Mouse (Mus musculus) testis, adult 2 months (tissue): ENCODE results near the gene Tjp3. TPM values are rescaled to one million over a fixed set of nuclear protein-coding genes. Genes with fewer than 3 reads are reported as not detected.

Experiments
- H3K27ac ChIP-seq: fragments of 200-500 bp; 2 replicates; pipeline ENCODE4 v1.5.1; 2012; ENCODE audit warnings: low read depth, low read length; ENCODE audit not compliant: control insufficient read depth, insufficient read depth
- H3K27me3 ChIP-seq: fragments of 200-500 bp; 2 replicates; pipeline ENCODE4 v1.6.1; 2012; ENCODE audit warnings: mild to moderate bottlenecking, low read length, moderate library complexity; ENCODE audit not compliant: control insufficient read depth, insufficient read depth
- H3K36me3 ChIP-seq: fragments of 200-500 bp; 2 replicates; pipeline ENCODE4 v1.6.1; 2012; ENCODE audit warnings: mild to moderate bottlenecking, low read length; ENCODE audit not compliant: control insufficient read depth, insufficient read depth
- H3K4me1 ChIP-seq: fragments of 200-500 bp; 2 replicates; pipeline ENCODE4 v1.6.1; 2012; ENCODE audit warnings: low read length; ENCODE audit not compliant: control insufficient read depth, insufficient read depth
- H3K4me3 ChIP-seq: fragments of 200-500 bp; 2 replicates; pipeline ENCODE4 v1.5.1; 2012; ENCODE audit warnings: low read depth, mild to moderate bottlenecking, low read length, moderate library complexity, mixed read lengths; ENCODE audit not compliant: control insufficient read depth
- CTCF ChIP-seq: fragments of 200-500 bp; IDR thresholded peaks from 2 replicates; pipeline ENCODE4 v1.5.1; 2012; ENCODE audit warnings: low read depth, mild to moderate bottlenecking, inconsistent platforms, low read length, moderate library complexity; ENCODE audit not compliant: control insufficient read depth, insufficient read depth, insufficient replicate concordance
- POLR2A ChIP-seq: fragments of 200-500 bp; IDR thresholded peaks from 2 replicates; pipeline ENCODE4 v1.6.1; 2012; ENCODE audit warnings: low read depth, mild to moderate bottlenecking, inconsistent platforms, low read length, moderate library complexity; ENCODE audit not compliant: control insufficient read depth
- polyA plus RNA-seq: library from polyadenylated mRNA; depleted of rRNA; stranded (reverse); fragments of >200 nt; gene quantifications from 2 replicates; pipeline ENCODE4 v1.2.3, GENCODE M21; 2012

Gene Tjp3
- polyA plus RNA-seq, 1 experiment: 0.56 TPM

GRCm38 (mm10) chr10:81318589-81319329 is 27.4 kb upstream of the Tjp3 start:
- Histone ChIP-seq H3K4me1 (peaks cover 13% of the 10 kb centered on the region), H3K4me3 (peak overlapping the region; percentile 98; the same call in 1 of the 2 replicates), H3K27me3 (no peaks in the 10 kb centered on the region), H3K36me3 (no peaks in the 10 kb centered on the region; the same call in 1 of the 2 replicates), H3K27ac (no peak overlapping the region)
- TF ChIP-seq POLR2A (no peak), CTCF (no peak)

DNA sequence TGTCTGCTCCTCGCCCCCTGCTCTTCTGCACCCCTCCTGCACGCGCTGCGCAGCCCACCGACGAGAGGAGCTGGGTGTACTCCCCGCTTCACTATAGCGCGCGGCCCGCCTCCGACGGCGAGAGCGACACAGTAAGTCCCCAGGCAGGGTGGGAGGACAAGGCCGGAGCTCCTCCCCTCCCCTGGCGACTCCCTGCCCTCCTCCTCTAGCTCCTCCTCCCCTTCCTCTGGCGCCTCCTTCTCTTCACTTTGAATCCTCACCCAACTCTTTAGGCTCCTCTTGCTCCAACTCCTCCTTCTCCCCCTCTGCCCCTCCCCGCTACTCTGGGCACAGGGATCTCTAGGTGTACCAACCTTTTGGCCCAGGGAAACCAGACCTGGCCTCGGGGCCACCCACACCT is 25.9 kb upstream of the Tjp3 start:
- no peak for TF ChIP-seq CTCF
- no peak for TF ChIP-seq POLR2A
- no peak overlapping the region for H3K27ac ChIP-seq

DNA sequence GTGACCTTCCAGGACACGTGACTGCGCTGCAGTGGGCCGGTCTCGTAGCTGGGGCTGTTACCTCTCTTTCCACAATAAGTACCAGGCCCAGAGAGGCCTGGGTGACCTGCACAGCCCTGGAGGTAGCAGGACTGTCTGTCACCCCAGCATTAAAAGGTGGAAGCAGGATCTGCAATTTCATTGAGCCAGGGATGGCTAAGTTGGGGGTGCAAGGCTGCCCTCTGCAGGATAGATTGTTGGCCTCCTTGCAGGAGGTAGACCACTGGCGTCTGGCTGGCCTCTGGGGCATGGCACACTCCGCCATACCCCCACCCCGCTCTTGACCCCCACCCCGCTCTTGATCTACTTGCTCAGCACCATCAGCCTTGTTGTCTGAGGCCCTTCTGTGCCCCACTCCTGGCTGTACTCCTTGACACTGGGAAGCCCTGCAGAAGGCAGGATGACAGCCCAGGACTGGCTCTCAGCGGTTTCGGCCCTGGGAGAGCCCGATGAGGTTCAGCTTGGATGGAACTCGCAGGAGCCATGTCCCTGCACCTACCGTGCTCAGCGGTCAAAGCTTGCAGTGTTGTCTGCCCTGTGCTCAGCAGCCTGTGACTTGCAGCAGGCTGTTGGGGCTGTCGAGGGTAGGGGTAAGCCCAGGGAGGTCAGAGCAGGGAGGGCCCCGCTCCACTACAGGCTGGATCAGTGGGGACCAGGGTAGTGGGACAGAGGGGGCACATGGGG is 25.1 kb upstream of the Tjp3 start:
- Histone ChIP-seq H3K4me3 (no peak overlapping the region), H3K27me3 (no peaks in the 10 kb centered on the region), H3K27ac (no peak overlapping the region), H3K4me1 (peaks cover 13% of the 10 kb centered on the region), H3K36me3 (no peaks in the 10 kb centered on the region)
- TF ChIP-seq POLR2A (no peak), CTCF (peak; percentile 18; the same call in 1 of the 2 replicates)

More for the DNA sequence above, 25.9 kb upstream of the Tjp3 start:
- Histone ChIP-seq H3K36me3 (no peaks in the 10 kb centered on the region), H3K4me1 (peaks cover 13% of the 10 kb centered on the region), H3K4me3 (no peak overlapping the region), H3K27me3 (no peaks in the 10 kb centered on the region)

DNA sequence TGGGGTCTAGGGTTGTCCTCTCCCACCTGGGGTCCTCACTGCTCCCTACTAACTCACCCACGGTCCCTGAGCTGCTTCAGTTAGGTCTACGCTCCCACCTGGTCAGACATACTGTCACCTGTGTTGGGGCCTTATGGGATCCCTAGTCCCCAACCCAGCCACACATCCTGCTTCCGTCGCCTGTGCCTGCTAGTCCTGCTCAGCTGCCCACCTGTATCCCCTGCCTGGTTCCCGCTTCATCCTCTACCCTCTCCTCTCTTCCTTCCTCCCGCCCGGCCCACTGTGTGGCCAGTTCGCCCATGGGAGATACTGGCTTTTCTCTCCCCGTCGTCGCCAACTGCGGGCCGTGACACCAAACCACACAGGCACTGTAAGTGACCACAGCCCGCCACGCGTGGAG is 24.2 kb upstream of the Tjp3 start:
- Histone ChIP-seq H3K36me3 (no peaks in the 10 kb centered on the region), H3K27me3 (no peaks in the 10 kb centered on the region), H3K4me1 (peaks cover 13% of the 10 kb centered on the region), H3K27ac (no peak overlapping the region), H3K4me3 (no peak overlapping the region)
- no peak for TF ChIP-seq CTCF
- no peak for TF ChIP-seq POLR2A

DNA sequence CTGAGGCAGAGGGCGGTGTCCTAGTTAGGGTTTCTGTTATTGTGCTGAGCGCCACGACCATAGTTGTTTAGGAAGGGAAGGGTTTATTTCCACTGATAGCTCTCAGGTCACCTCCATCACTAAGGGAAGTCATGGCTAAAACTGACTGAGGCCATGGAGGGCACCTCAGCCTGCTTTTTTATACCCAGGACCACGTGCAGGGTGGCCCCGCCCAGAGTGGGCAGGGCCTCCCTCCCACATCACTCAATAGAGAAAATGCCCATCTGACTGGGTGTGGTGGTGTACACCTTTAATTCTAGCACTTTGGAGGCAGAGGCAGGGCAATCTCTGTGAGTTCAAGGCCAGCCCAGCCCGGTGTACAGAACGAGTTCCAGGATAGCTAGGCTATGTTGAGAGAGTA is 22.8 kb upstream of the Tjp3 start:
- TF ChIP-seq CTCF (no peak), POLR2A (no peak)
- no peaks in the 10 kb centered on the region for H3K36me3 ChIP-seq
- H3K4me3 ChIP-seq: no peak overlapping the region
- no peak overlapping the region for H3K27ac ChIP-seq
- H3K4me1 ChIP-seq: peaks cover 6% of the 10 kb centered on the region
- H3K27me3 ChIP-seq: no peaks in the 10 kb centered on the region

DNA sequence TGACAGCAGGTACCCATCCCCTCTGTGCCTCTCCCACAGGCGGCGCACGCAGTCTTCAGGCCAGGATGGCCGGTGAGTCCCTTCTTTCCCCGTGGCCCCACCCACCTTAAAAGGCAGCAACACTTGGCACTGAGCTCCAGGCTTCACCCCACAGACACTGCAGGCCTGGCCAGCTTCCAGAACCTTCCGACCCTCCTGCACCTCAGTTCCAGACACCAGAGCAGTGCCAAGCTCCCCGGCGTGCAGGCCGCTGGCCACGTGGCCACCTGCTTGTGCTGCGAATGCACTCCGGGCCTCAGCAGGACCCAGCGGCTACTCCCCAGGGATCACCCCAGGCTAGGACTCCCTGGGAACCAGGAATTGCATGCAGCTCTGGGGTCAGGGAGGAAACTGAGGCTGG is 22.2 kb upstream of the Tjp3 start:
- peaks cover 1% of the 10 kb centered on the region for H3K4me1 ChIP-seq
- no peak overlapping the region for H3K27ac ChIP-seq
- H3K4me3 ChIP-seq: no peak overlapping the region
- H3K36me3 ChIP-seq: no peaks in the 10 kb centered on the region
- TF ChIP-seq POLR2A (no peak), CTCF (no peak)
- H3K27me3 ChIP-seq: no peaks in the 10 kb centered on the region

DNA sequence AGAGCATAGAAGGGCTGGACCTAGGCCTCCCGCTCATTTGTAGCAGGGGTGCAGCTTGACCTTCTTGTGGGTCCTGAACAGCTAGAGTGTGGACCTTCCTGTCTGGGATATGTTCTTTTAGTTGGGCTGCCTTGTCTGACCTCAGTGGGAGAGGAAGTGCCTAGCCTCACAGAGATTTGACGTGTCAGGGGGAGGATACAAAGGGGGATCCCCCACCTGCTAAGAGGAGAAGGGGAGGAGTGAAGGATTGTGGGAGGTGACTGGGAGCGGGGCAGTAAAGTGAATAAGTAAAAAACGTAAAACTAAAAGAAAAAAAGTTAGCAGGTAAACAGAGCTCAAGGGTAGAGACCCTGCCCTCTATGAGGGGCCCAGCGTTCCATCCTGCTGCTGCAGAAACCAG is 18.2 kb upstream of the Tjp3 start:
- TF ChIP-seq POLR2A (no peak), CTCF (no peak)
- Histone ChIP-seq H3K36me3 (no peaks in the 10 kb centered on the region), H3K4me1 (no peaks in the 10 kb centered on the region; the same call in 1 of the 2 replicates), H3K27ac (no peak overlapping the region), H3K4me3 (no peak overlapping the region), H3K27me3 (no peaks in the 10 kb centered on the region)
